Mouse (Mus musculus) limb, embryonic 12.5 days (tissue): ENCODE data around the gene Tbl3. TPM values are rescaled to one million over a fixed set of nuclear protein-coding genes. Genes with fewer than 3 reads are reported as not detected.

Experiments
- ATAC-seq: fragments of 200-750 bp; cut with Nextera tagmentation; 2 replicates; pipeline ENCODE4 v1.8.0; 2017; ENCODE audit warnings: low read depth, moderate TSS enrichment; ENCODE audit not compliant: insufficient number of reproducible peaks, insufficient read depth, low FRiP score, low TSS enrichment
- H3K27ac ChIP-seq: fragments of 300-500 bp; sonication (generic); 2 replicates; pipeline ENCODE4 v1.5.1; 2016; ENCODE audit warnings: mild to moderate bottlenecking, moderate library complexity
- H3K27me3 ChIP-seq: fragments of 300-500 bp; sonication (generic); 2 replicates; pipeline ENCODE4 v1.6.1; 2016; ENCODE audit warnings: mild to moderate bottlenecking, moderate library complexity
- H3K36me3 ChIP-seq: fragments of 300-500 bp; sonication (generic); 2 replicates; pipeline ENCODE4 v1.6.1; 2016; ENCODE audit warnings: mild to moderate bottlenecking, moderate library complexity
- H3K4me1 ChIP-seq: fragments of 300-500 bp; sonication (generic); replicated peaks from 2 replicates; pipeline ENCODE4 v1.6.1; 2016
- H3K4me2 ChIP-seq: fragments of 300-500 bp; sonication (generic); 2 replicates; pipeline ENCODE4 v1.6.1; 2016; ENCODE audit warnings: mild to moderate bottlenecking, moderate library complexity
- H3K4me3 ChIP-seq: fragments of 300-500 bp; sonication (generic); replicated peaks from 2 replicates; pipeline ENCODE4 v1.5.1; 2016; ENCODE audit warnings: mild to moderate bottlenecking
- H3K9ac ChIP-seq: fragments of 300-500 bp; sonication (generic); replicated peaks from 2 replicates; pipeline ENCODE4 v1.6.1; 2016; ENCODE audit warnings: mild to moderate bottlenecking, moderate library complexity
- H3K9me3 ChIP-seq: fragments of 300-500 bp; sonication (generic); 2 replicates; pipeline ENCODE4 v1.6.1; 2016; ENCODE audit warnings: mild to moderate bottlenecking, moderate library complexity
- WGBS: fragments of 180-500 bp; shearing (Covaris S2); methylation state at CpG from one replicate; pipeline ENCODE4 v1.1.7; 2016; 5-methylcytosine and 5-hydroxymethylcytosine counted together
- polyA plus RNA-seq: library from polyadenylated mRNA; unstranded; fragments of >200 nt; fragmentation: Nextera tagmentation; extraction: Ambion mirVana; gene quantifications from 2 replicates; pipeline ENCODE4 v1.2.1, GENCODE M21; 2016

The Tbl3 gene
- polyA plus RNA-seq, 1 experiment from 2014 or later, result 103 TPM

- peaks cover 21% of the 10 kb centered on the region for H3K36me3 ChIP-seq
- 90% methylated on average over 5 of the region's 5 CpGs for WGBS
- H3K4me2 ChIP-seq, result no peak overlapping the region
- H3K4me3 ChIP-seq, result no peak overlapping the region
- H3K9me3 ChIP-seq, result no peaks in the 10 kb centered on the region
- H3K27me3 ChIP-seq, result peaks cover 46% of the 10 kb centered on the region
- H3K27ac ChIP-seq, result no peak overlapping the region
- ATAC-seq, result no peak
- no peak overlapping the region for H3K9ac ChIP-seq
- peaks cover 30% of the 10 kb centered on the region for H3K4me1 ChIP-seq
These were observed 15.1 kb downstream of the Tbl3 start for GRCm38 (mm10) chr17:24692385-24692784.

GRCm38 (mm10) chr17:24689251-24690081 lies 18.0 kb downstream of the Tbl3 start, which contains the start of gene Syngr3:
Gene Syngr3 (minus strand): TSS chr17:24689955.
- peaks cover 19% of the 10 kb centered on the region for H3K4me1 ChIP-seq
- H3K9me3 ChIP-seq, result no peaks in the 10 kb centered on the region
- peaks cover 63% of the 10 kb centered on the region for H3K27me3 ChIP-seq
- no peak within 1 kb of the TSS for H3K27ac ChIP-seq
- peaks cover 21% of the 10 kb centered on the region for H3K36me3 ChIP-seq
- H3K4me3 ChIP-seq, result peak within 1 kb of the TSS; percentile 70
- peak within 1 kb of the TSS; percentile 74 for H3K9ac ChIP-seq
- ATAC-seq, result peak; percentile 35; the same call in 1 of the 2 replicates
- 1% methylated on average over 50 of the region's 55 CpGs for WGBS
- H3K4me2 ChIP-seq, result peak within 1 kb of the TSS; percentile 94

- ATAC-seq, result no peak
- Histone ChIP-seq H3K4me1 (peaks cover 15% of the 10 kb centered on the region), H3K36me3 (peaks cover 8% of the 10 kb centered on the region), H3K4me2 (peak overlapping the region; percentile 52), H3K27ac (no peak overlapping the region), H3K9me3 (no peaks in the 10 kb centered on the region), H3K9ac (peak overlapping the region; percentile 37; the same call in 1 of the 2 replicates), H3K27me3 (peaks cover 63% of the 10 kb centered on the region), H3K4me3 (peak overlapping the region; percentile 29)
- WGBS, result 18% methylated on average over 23 of the region's 23 CpGs
These were observed 19.9 kb downstream of the Tbl3 start for GRCm38 (mm10) chr17:24687599-24687998.

- peaks cover 61% of the 10 kb centered on the region for H3K27me3 ChIP-seq
These were observed 20.3 kb downstream of the Tbl3 start for GRCm38 (mm10) chr17:24687146-24687595.

GRCm38 (mm10) chr17:24686514-24686913 lies 20.9 kb downstream of the Tbl3 start:
- no peaks in the 10 kb centered on the region for H3K9me3 ChIP-seq
- 22% methylated on average over 16 of the region's 16 CpGs for WGBS
- peak overlapping the region; percentile 44 for H3K4me2 ChIP-seq
- peak overlapping the region; percentile 16; the same call in 1 of the 2 replicates for H3K4me3 ChIP-seq
- H3K9ac ChIP-seq, result no peak overlapping the region
- H3K36me3 ChIP-seq, result peaks cover 11% of the 10 kb centered on the region
- ATAC-seq, result no peak
- no peak overlapping the region for H3K27ac ChIP-seq
- peaks cover 56% of the 10 kb centered on the region for H3K27me3 ChIP-seq
- H3K4me1 ChIP-seq, result peaks cover 15% of the 10 kb centered on the region

More at GRCm38 (mm10) chr17:24687146-24687595, 20.3 kb downstream of the Tbl3 start:
- Histone ChIP-seq H3K9ac (peak overlapping the region; percentile 37; the same call in 1 of the 2 replicates), H3K4me3 (peak overlapping the region; percentile 29), H3K4me2 (peak overlapping the region; percentile 52), H3K9me3 (no peaks in the 10 kb centered on the region), H3K36me3 (peaks cover 8% of the 10 kb centered on the region), H3K27ac (no peak overlapping the region), H3K4me1 (peaks cover 15% of the 10 kb centered on the region)
- ATAC-seq, result no peak
- WGBS, result 3% methylated on average over 25 of the region's 25 CpGs

- ATAC-seq, result no peak
- no peaks in the 10 kb centered on the region for H3K9me3 ChIP-seq
- H3K27ac ChIP-seq, result no peak overlapping the region
- 86% methylated on average over 24 of the region's 24 CpGs for WGBS
- H3K4me1 ChIP-seq, result peaks cover under 1% of the 10 kb centered on the region; the same call in 1 of the 2 replicates
- no peak overlapping the region for H3K4me2 ChIP-seq
- no peak overlapping the region for H3K9ac ChIP-seq
- H3K4me3 ChIP-seq, result no peak overlapping the region
- H3K36me3 ChIP-seq, result peaks cover 67% of the 10 kb centered on the region
- no peaks in the 10 kb centered on the region for H3K27me3 ChIP-seq
These were observed 29.9 kb downstream of the Tbl3 start for GRCm38 (mm10) chr17:24677500-24678080.

- 91% methylated on average over 5 of the region's 5 CpGs for WGBS
- H3K4me2 ChIP-seq, result no peak overlapping the region
- no peak overlapping the region for H3K27ac ChIP-seq
- ATAC-seq, result no peak
- H3K9ac ChIP-seq, result no peak overlapping the region
- H3K4me3 ChIP-seq, result no peak overlapping the region
- peaks cover 59% of the 10 kb centered on the region for H3K36me3 ChIP-seq
- H3K4me1 ChIP-seq, result peaks cover 8% of the 10 kb centered on the region
- H3K27me3 ChIP-seq, result no peaks in the 10 kb centered on the region
- H3K9me3 ChIP-seq, result no peaks in the 10 kb centered on the region
These were observed 30.6 kb downstream of the Tbl3 start for GRCm38 (mm10) chr17:24676877-24677276.

- WGBS, result 63% methylated on average over 2 of the region's 2 CpGs
- H3K27me3 ChIP-seq, result no peaks in the 10 kb centered on the region
- no peak for ATAC-seq
- no peak overlapping the region for H3K9ac ChIP-seq
- H3K36me3 ChIP-seq, result peaks cover 53% of the 10 kb centered on the region
- H3K4me2 ChIP-seq, result no peak overlapping the region
- peaks cover 15% of the 10 kb centered on the region for H3K4me1 ChIP-seq
- no peak overlapping the region for H3K4me3 ChIP-seq
- H3K27ac ChIP-seq, result no peak overlapping the region
- no peaks in the 10 kb centered on the region for H3K9me3 ChIP-seq
These were observed 31.3 kb downstream of the Tbl3 start for GRCm38 (mm10) chr17:24676187-24676586.

- Histone ChIP-seq H3K9ac (peak overlapping the region; percentile 40; the same call in 1 of the 2 replicates), H3K4me2 (no peak overlapping the region), H3K4me1 (peaks cover 25% of the 10 kb centered on the region), H3K36me3 (peaks cover 33% of the 10 kb centered on the region), H3K9me3 (no peaks in the 10 kb centered on the region), H3K27ac (no peak overlapping the region), H3K27me3 (no peaks in the 10 kb centered on the region), H3K4me3 (no peak overlapping the region)
- ATAC-seq, result no peak
- WGBS, result 85% methylated on average over 7 of the region's 7 CpGs
These were observed 33.2 kb downstream of the Tbl3 start for GRCm38 (mm10) chr17:24674277-24674676.

- ATAC-seq, result no peak
These were observed 35.3 kb downstream of the Tbl3 start for GRCm38 (mm10) chr17:24672141-24672540.

GRCm38 (mm10) chr17:24671346-24671745 lies 36.1 kb downstream of the Tbl3 start:
- Histone ChIP-seq H3K4me2 (peak overlapping the region; percentile 85), H3K9me3 (no peaks in the 10 kb centered on the region), H3K9ac (peak overlapping the region; percentile 44), H3K36me3 (peaks cover 4% of the 10 kb centered on the region; the same call in 1 of the 2 replicates), H3K4me1 (peaks cover 31% of the 10 kb centered on the region), H3K4me3 (0 out of 2 replicates have a peak overlapping the region, but pooled peaks have one; percentile 99), H3K27me3 (no peaks in the 10 kb centered on the region), H3K27ac (no peak overlapping the region)
- no peak for ATAC-seq
- 80% methylated on average over 5 of the region's 5 CpGs for WGBS

More at GRCm38 (mm10) chr17:24672141-24672540, 35.3 kb downstream of the Tbl3 start:
- Histone ChIP-seq H3K9ac (peak overlapping the region; percentile 44), H3K9me3 (no peaks in the 10 kb centered on the region), H3K4me3 (no peak overlapping the region), H3K4me2 (peak overlapping the region; percentile 85), H3K4me1 (peaks cover 31% of the 10 kb centered on the region), H3K36me3 (peaks cover 12% of the 10 kb centered on the region), H3K27ac (no peak overlapping the region), H3K27me3 (no peaks in the 10 kb centered on the region)
- WGBS, result 22% methylated on average over 5 of the region's 5 CpGs
